7 mouse cellular contexts compared by ENCODE assay signal in the genomic region with DNA sequence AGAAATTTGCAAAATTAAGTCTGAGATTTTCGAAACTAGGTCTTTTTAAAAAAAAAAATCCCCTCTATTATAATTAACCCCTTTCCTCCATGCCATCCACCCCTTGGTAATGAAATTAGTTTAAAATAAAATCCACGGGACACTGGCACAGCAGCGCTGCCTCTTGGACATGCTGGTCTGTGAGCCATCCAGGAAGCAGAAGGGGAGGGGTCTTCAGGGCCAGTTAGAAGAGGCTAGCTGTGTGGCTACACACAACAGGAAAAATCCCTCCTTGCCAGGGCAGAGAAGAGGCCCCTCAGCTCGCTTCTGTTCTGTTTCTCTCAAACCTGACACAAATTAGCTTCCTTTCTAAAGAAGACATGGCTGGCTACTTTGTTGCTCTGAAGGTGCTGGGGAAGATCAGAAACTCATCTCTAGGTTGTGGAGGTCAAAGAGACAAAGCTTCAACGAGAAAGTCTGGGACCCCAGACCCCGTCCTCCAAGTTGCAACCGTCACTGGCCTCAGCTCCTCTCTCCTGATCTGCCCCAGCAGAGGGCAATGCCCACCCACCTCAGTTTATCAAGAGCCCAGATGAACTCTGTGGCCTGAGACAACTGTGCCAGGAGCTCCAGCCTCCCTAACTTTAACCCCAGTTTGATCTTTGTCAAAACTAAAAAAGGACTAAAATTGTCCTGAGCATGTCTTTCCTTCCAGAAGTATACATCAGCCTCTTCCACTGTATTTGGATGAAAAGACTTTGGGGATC.
DNase-seq lines count a peak whose midpoint lies in the region; ATAC-seq and TF ChIP-seq lines count a peak whose summit lies in the region.

No protein-coding gene starts in this region.

- H3K27ac ChIP-seq in neural tube, embryonic 12.5 days: no peak overlapping the region
- H3K27ac ChIP-seq in embryonic fibroblast, embryonic 13.5 days (ENCODE audit: insufficient read depth, low read length): peak overlapping the region; percentile 7; the same call in 1 of the 2 replicates
- H3K27ac ChIP-seq in intestine, embryonic 16.5 days (ENCODE audit: low read length): peak overlapping the region; percentile 4; the same call in 1 of the 2 replicates
- H3K27ac ChIP-seq in macrophage: peak overlapping the region; percentile 75

- peaks cover 10% of the 10 kb centered on the region; the same call in 1 of the 2 replicates for H3K4me1 ChIP-seq in neural tube, embryonic 12.5 days
- H3K4me1 ChIP-seq in embryonic fibroblast, embryonic 13.5 days (ENCODE audit: control insufficient read depth, insufficient read depth, low read length): no peaks in the 10 kb centered on the region; the same call in 1 of the 2 replicates
- peaks cover 15% of the 10 kb centered on the region; the same call in 1 of the 2 replicates for H3K4me1 ChIP-seq in intestine, embryonic 16.5 days (ENCODE audit: control insufficient read depth, insufficient read depth, low read length)

- H3K4me3 ChIP-seq in neural tube, embryonic 12.5 days: no peak overlapping the region
- H3K4me3 ChIP-seq in embryonic fibroblast, embryonic 13.5 days (ENCODE audit: insufficient read depth, low read length): no peak overlapping the region
- H3K4me3 ChIP-seq in intestine, embryonic 16.5 days (ENCODE audit: low read length): no peak overlapping the region
- H3K4me3 ChIP-seq in macrophage (ENCODE audit: inconsistent target): no peak overlapping the region

- no peak for TF ChIP-seq POLR2A in embryonic fibroblast, embryonic 13.5 days (IDR thresholded peaks at IDR 0.05; ENCODE audit: low read depth, low read length)

- no peaks in the 10 kb centered on the region for H3K27me3 ChIP-seq in neural tube, embryonic 12.5 days (replicated peaks)
- H3K27me3 ChIP-seq in intestine, embryonic 16.5 days (replicated peaks; ENCODE audit: control insufficient read depth, insufficient read depth, low read length): no peaks in the 10 kb centered on the region

- H3K9ac ChIP-seq in neural tube, embryonic 12.5 days: 0 out of 2 replicates have a peak overlapping the region, but pooled peaks have one; percentile 17
- H3K9ac ChIP-seq in intestine, embryonic 16.5 days (ENCODE audit: low read depth, low read length): no peak overlapping the region

- ATAC-seq in neural tube, embryonic 12.5 days (ENCODE audit: low FRiP score, low read depth): no peak
- ATAC-seq in intestine, embryonic 16.5 days: 0 out of 2 replicates have a peak, but pooled peaks have one; percentile 43

- no peaks in the 10 kb centered on the region for H3K79me2 ChIP-seq in macrophage (ENCODE audit: inconsistent target)

- no peaks in the 10 kb centered on the region for H3K36me3 ChIP-seq in neural tube, embryonic 12.5 days
- H3K36me3 ChIP-seq in intestine, embryonic 16.5 days (ENCODE audit: control insufficient read depth, insufficient read depth, low read length): no peaks in the 10 kb centered on the region
- no peaks in the 10 kb centered on the region for H3K36me3 ChIP-seq in macrophage (ENCODE audit: inconsistent target)

- no peak overlapping the region for H3K4me2 ChIP-seq in neural tube, embryonic 12.5 days (replicated peaks)
- no peak overlapping the region for H3K4me2 ChIP-seq in intestine, embryonic 16.5 days (ENCODE audit: low read depth, low read length)

- H3K9me3 ChIP-seq in neural tube, embryonic 12.5 days: no peaks in the 10 kb centered on the region
- no peaks in the 10 kb centered on the region for H3K9me3 ChIP-seq in intestine, embryonic 16.5 days (ENCODE audit: control insufficient read depth, low read length)

- peak; percentile 14; the same call in 1 of the 2 replicates for TF ChIP-seq CTCF in embryonic fibroblast, embryonic 13.5 days (IDR thresholded peaks at IDR 0.05; ENCODE audit: borderline replicate concordance, insufficient read depth, low read length)

- 49% methylated on average over 7 of the region's 7 CpGs for WGBS in neural tube, embryonic 12.5 days
- WGBS in intestine, embryonic 16.5 days: 56% methylated on average over 7 of the region's 7 CpGs
- 69% methylated on average over 6 of the region's 7 CpGs for WGBS in macrophage (ENCODE audit: missing documents)

- DNase-seq in neural tube, embryonic 10.5 days (ENCODE audit: extremely low spot score, low spot score): no peak
- no peak for DNase-seq in cerebellum, adult 11-12 months
- no peak for DNase-seq in adrenal gland, adult 8-10 months
